Mouse (Mus musculus) small intestine, adult 2 months (tissue): ENCODE data around the gene Tst. TPM values are rescaled to one million over a fixed set of nuclear protein-coding genes. Genes with fewer than 3 reads are reported as not detected.
A peak's percentile ranks its signal among the peaks of the same experiment; 100 is the strongest.

Experiments
- H3K27ac ChIP-seq: fragments of 200-500 bp; 2 replicates; pipeline ENCODE4 v1.5.1; 2012; ENCODE audit warnings: low read depth, low read length, control low read depth, inconsistent platforms; ENCODE audit not compliant: insufficient read depth
- H3K27me3 ChIP-seq: fragments of 200-500 bp; 2 replicates; pipeline ENCODE4 v1.6.1; 2012; ENCODE audit warnings: mild to moderate bottlenecking, moderate library complexity, low read length, inconsistent platforms; ENCODE audit not compliant: control insufficient read depth, insufficient read depth
- H3K36me3 ChIP-seq: fragments of 200-500 bp; 2 replicates; pipeline ENCODE4 v1.6.1; 2012; ENCODE audit warnings: mild to moderate bottlenecking, low read length, control low read depth, inconsistent platforms; ENCODE audit not compliant: control insufficient read depth, insufficient read depth
- H3K4me1 ChIP-seq: fragments of 200-500 bp; 2 replicates; pipeline ENCODE4 v1.6.1; 2012; ENCODE audit warnings: low read length, inconsistent platforms, mixed read lengths; ENCODE audit not compliant: control insufficient read depth, insufficient read depth, insufficient read length
- H3K4me3 ChIP-seq: fragments of 200-500 bp; 2 replicates; pipeline ENCODE4 v1.5.1; 2012; ENCODE audit warnings: low read depth, mild to moderate bottlenecking, control low read depth, inconsistent platforms, low read length, moderate library complexity
- CTCF ChIP-seq: fragments of 200-500 bp; IDR thresholded peaks from 2 replicates; pipeline ENCODE4 v1.5.1; 2012; ENCODE audit warnings: low read depth, mild to moderate bottlenecking, control low read depth, inconsistent platforms, low read length, moderate library complexity, mixed read lengths; ENCODE audit not compliant: insufficient replicate concordance, insufficient read length; ENCODE audit errors: extremely low read depth
- POLR2A ChIP-seq: fragments of 200-500 bp; IDR thresholded peaks from 2 replicates; pipeline ENCODE4 v1.6.1; 2012; ENCODE audit warnings: low read depth, mild to moderate bottlenecking, control low read depth, inconsistent platforms, low read length, moderate library complexity
- WGBS: fragments of 180-500 bp; shearing (Covaris S2); methylation state at CpG from one replicate; pipeline ENCODE4 v1.1.7; 2018; 5-methylcytosine and 5-hydroxymethylcytosine counted together
- polyA plus RNA-seq: library from polyadenylated mRNA; depleted of rRNA; stranded (reverse); fragments of >200 nt; gene quantifications from 2 replicates; pipeline ENCODE4 v1.2.3, GENCODE M21; 2012

Gene Tst
- polyA plus RNA-seq, 1 experiment: 17.7 TPM

DNA sequence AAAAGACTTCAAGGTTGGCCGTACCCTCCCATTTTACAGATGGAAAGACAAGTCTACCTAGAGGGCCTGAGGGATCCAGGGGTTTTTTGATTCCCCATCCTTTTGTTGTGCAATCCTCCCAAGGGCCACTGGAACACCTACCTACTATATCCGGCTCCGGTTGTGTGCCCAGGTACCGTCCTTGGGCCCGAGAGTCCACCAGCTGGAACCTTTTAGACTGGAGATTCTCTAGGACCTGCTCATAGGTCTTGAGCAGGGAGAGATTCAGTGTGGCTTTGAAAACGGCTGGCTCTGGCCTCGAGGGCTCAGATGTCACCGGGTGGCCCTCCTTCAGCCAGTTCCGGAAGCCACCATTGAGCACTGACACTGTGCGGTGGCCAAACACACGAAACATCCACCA, 609 bp downstream of the Tst start:
- WGBS: 62% methylated on average over 11 of the region's 11 CpGs
- peaks cover 44% of the 10 kb centered on the region for H3K4me1 ChIP-seq
- no peaks in the 10 kb centered on the region for H3K36me3 ChIP-seq
- no peaks in the 10 kb centered on the region for H3K27me3 ChIP-seq
- TF ChIP-seq POLR2A (no peak), CTCF (no peak)
- H3K27ac ChIP-seq: peak overlapping the region; percentile 95; the same call in 1 of the 2 replicates
- H3K4me3 ChIP-seq: peak overlapping the region; percentile 88

DNA sequence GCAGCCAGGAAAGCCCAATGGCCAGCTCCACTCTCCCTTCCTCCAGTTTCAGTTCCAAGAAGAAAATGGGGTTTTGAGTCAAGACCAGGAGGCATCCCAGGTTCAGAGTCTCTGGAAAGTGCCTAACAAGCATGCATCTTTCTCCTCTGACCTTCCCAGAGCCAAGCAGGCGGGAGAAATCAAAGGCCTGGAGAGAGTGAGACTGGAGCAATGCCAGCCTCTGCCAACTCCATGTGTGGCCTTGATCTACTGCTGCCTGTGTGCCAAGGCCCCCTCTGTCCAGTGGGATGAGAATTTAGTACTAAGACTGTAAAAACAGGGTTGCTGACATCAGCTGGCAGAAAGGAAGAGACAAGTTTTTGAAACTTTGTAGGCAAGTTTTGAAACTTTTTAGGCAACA, 1.8 kb downstream of the Tst start:
- no peaks in the 10 kb centered on the region for H3K27me3 ChIP-seq
- no peak overlapping the region for H3K4me3 ChIP-seq
- H3K27ac ChIP-seq: no peak overlapping the region; the same call in 1 of the 2 replicates
- no peaks in the 10 kb centered on the region for H3K36me3 ChIP-seq
- peaks cover 36% of the 10 kb centered on the region for H3K4me1 ChIP-seq
- 25% methylated on average over 1 of the region's 1 CpGs for WGBS
- TF ChIP-seq CTCF (no peak), POLR2A (no peak)

DNA sequence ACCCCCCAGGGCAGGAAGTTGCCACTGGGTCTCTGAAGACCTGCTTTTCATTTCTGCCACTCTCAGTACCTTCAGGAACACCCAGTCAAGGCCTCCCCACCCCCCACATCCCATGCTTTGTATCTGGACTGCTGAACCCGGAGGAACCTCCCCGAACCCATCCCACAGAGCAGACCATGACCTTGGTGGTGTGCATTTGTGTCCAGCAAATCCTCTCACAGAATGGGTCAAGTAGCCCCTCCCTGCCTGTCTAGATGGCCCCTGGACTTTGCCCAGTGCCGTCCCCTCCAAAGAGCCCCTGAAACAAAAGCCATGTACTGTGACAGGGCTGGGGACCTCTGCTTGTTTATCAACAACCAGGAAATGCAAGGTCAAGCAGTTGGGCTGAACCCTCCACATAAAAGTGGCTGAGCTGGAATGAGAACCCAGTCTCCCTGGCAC, 2.4 kb downstream of the Tst start:
- H3K4me1 ChIP-seq: peaks cover 31% of the 10 kb centered on the region; the same call in 1 of the 2 replicates
- H3K27ac ChIP-seq: no peak overlapping the region; the same call in 1 of the 2 replicates
- no peaks in the 10 kb centered on the region for H3K27me3 ChIP-seq
- WGBS: 27% methylated on average over 3 of the region's 3 CpGs
- H3K36me3 ChIP-seq: no peaks in the 10 kb centered on the region
- H3K4me3 ChIP-seq: no peak overlapping the region
- no peak for TF ChIP-seq CTCF
- no peak for TF ChIP-seq POLR2A

DNA sequence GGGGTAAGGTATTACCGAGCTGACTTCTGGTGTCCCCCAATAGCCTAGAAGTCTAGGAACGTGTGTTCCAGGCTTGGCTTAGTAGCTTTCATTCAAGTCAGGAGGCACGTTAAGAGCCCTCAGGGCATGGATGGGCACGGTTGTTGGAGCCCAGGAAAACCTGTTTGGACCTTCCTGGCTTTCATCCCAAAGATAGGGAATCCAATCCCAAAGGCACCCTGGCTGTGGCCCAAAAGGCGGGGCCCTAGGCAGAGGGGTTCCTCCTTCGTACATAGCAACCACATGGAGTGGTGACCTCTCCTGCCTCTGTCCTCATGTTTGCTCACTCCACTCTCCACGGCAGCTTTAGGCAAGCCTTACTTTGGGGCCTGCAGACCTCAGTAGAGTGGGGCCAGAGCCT, 3.3 kb downstream of the Tst start:
- H3K27me3 ChIP-seq: no peaks in the 10 kb centered on the region
- TF ChIP-seq CTCF (no peak), POLR2A (no peak)
- H3K4me1 ChIP-seq: peaks cover 28% of the 10 kb centered on the region; the same call in 1 of the 2 replicates
- H3K27ac ChIP-seq: no peak overlapping the region
- H3K4me3 ChIP-seq: no peak overlapping the region
- 28% methylated on average over 7 of the region's 7 CpGs for WGBS
- H3K36me3 ChIP-seq: no peaks in the 10 kb centered on the region

DNA sequence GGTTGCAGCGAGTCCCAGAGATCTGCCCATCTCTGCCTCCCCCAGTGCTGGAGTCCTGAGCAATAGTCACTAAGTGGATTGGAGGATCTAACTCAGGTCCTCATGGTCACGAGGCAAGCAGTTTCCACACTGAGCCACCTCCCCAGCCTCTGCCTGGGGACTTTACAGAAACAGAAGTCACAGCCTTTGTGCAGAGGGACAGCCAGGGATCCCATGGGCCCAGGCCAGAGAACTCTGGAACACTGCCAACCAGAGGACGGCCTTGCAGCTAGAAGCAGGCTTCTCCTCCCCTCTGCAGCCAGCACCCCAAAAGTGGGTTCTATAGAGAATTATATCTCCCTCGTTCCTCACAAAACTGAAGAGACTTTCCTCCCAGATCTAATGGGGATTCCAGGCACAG, 3.8 kb downstream of the Tst start:
- peaks cover 26% of the 10 kb centered on the region; the same call in 1 of the 2 replicates for H3K4me1 ChIP-seq
- 39% methylated on average over 4 of the region's 4 CpGs for WGBS
- H3K36me3 ChIP-seq: no peaks in the 10 kb centered on the region
- H3K27me3 ChIP-seq: no peaks in the 10 kb centered on the region
- H3K4me3 ChIP-seq: no peak overlapping the region
- H3K27ac ChIP-seq: no peak overlapping the region
- no peak for TF ChIP-seq POLR2A
- TF ChIP-seq CTCF: no peak

DNA sequence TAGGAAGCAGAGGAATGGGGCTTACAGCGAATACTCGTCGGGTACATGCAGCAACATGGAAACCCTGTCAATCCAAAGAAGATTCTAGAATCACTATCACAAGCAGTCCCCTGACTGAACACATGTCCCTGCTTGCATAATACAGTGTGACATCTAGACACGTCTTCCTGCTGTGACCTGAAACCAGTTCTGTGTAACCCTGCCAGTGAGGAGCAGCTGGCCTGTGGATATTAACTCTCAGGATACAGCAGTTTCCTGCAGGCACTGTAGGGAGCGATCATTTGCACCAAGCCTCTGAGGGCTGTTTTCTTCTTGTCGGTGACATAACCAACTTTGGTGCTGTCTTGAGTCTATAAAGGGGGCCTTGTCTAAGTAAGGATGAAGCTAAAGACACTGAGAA, 4.4 kb downstream of the Tst start:
- Histone ChIP-seq H3K4me1 (peaks cover 26% of the 10 kb centered on the region; the same call in 1 of the 2 replicates), H3K36me3 (no peaks in the 10 kb centered on the region), H3K27ac (no peak overlapping the region), H3K27me3 (no peaks in the 10 kb centered on the region), H3K4me3 (no peak overlapping the region)
- WGBS: 84% methylated on average over 6 of the region's 6 CpGs
- TF ChIP-seq POLR2A (no peak), CTCF (no peak)

DNA sequence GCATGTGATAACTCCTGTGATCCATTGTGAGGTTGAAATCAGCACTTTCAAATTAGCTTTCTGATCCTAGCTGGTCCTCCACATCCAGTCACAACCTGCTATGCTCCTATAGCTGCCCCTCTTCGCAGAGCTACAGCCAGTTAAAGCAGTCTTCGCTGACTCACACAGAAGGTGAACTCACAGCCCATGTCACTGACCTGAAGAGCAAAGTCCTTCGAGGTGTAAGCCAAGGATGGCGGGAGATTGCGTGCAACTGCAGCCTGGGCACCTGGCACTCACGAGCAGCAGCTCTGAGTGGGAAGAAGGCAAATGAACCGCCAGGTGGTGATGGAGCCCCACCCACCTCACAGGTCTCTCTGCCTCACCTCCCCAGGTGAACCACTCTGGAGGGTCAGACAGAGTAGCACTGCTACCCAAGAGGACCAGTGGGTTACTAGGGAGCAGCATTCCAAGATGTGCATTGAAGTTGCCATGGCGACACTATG, 10.2 kb downstream of the Tst start, which contains the start of gene Tex33:
Tex33 (minus strand) TSS at position 435 of the 485 bp plus-strand sequence.
- 37% methylated on average over 8 of the region's 8 CpGs for WGBS
- Histone ChIP-seq H3K4me3 (no peak within 1 kb of the TSS), H3K27ac (no peak within 1 kb of the TSS), H3K36me3 (no peaks in the 10 kb centered on the region), H3K27me3 (0 out of 2 replicates have a peak, but pooled peaks cover 4% of the 10 kb centered on the region), H3K4me1 (no peaks in the 10 kb centered on the region)
- no peak for TF ChIP-seq POLR2A
- TF ChIP-seq CTCF: no peak
